Mouse (Mus musculus): ENCODE data around the gene Psat1.

- TF ChIP-seq UBTF (IDR thresholded peaks at IDR 0.05; ENCODE audit: low read depth, low read length) (no peak), POLR2A (IDR thresholded peaks at IDR 0.05; ENCODE audit: low read depth, low read length) (no peak), MXI1 (IDR thresholded peaks at IDR 0.05; ENCODE audit: low read depth, low read length) (no peak), IRF4 (IDR thresholded peaks at IDR 0.05; ENCODE audit: low read depth, low read length) (no peak), EP300 (IDR thresholded peaks at IDR 0.05; ENCODE audit: low read length) (no peak), CTCF (conservative IDR thresholded peaks at IDR 0.05 in 1 of 2, IDR thresholded peaks at IDR 0.05 in 1 of 2; ENCODE audit: low read depth in 2 of 2, low read length in 2 of 2) (no peak), MAX (IDR thresholded peaks at IDR 0.05; ENCODE audit: low read length) (no peak), USF2 (conservative IDR thresholded peaks at IDR 0.05; ENCODE audit: low read depth, low read length) (no peak), JUND (conservative IDR thresholded peaks at IDR 0.05; ENCODE audit: low read depth, low read length) (no peak)
These were observed 36.6 kb downstream of the Psat1 start for GRCm38 (mm10) chr19:15910488-15910887.
